Mouse (Mus musculus) lung, embryonic 14.5 days (tissue): ENCODE results near the gene Gm21103. TPM values are rescaled to one million over a fixed set of nuclear protein-coding genes. Genes with fewer than 3 reads are reported as not detected.
"Not testable (repeated sequence)": the region's sequence is repeated elsewhere in the genome, so short reads cannot be mapped to it uniquely, and the experiment has no call there.

Experiments
- ATAC-seq: fragments of 200-750 bp; cut with Nextera tagmentation; 2 replicates; pipeline ENCODE4 v1.8.0; 2017; ENCODE audit warnings: mild to moderate bottlenecking, moderate TSS enrichment, moderate library complexity; ENCODE audit not compliant: insufficient read depth
- DNase-seq: peaks from one replicate; pipeline ENCODE4 v3.0.0-alpha.2; 2015
- H3K27ac ChIP-seq: fragments of 300-500 bp; sonication (generic); 2 replicates; pipeline ENCODE4 v1.5.1; 2014; ENCODE audit warnings: low read depth, mild to moderate bottlenecking, moderate library complexity
- H3K27me3 ChIP-seq: fragments of 300-500 bp; sonication (generic); 2 replicates; pipeline ENCODE4 v1.6.1; 2014; ENCODE audit warnings: low read length, control low read depth; ENCODE audit not compliant: insufficient read depth
- H3K36me3 ChIP-seq: fragments of 300-500 bp; sonication (generic); 2 replicates; pipeline ENCODE4 v1.6.1; 2014; ENCODE audit warnings: control low read depth; ENCODE audit not compliant: insufficient read depth
- H3K4me1 ChIP-seq: fragments of 300-500 bp; sonication (generic); 2 replicates; pipeline ENCODE4 v1.6.1; 2014; ENCODE audit warnings: antibody characterized with exemption, control low read depth; ENCODE audit not compliant: insufficient read depth
- H3K4me2 ChIP-seq: fragments of 300-500 bp; sonication (generic); 2 replicates; pipeline ENCODE4 v1.6.1; 2014; ENCODE audit warnings: mild to moderate bottlenecking
- H3K4me3 ChIP-seq: fragments of 300-500 bp; sonication (generic); 2 replicates; pipeline ENCODE4 v1.5.1; 2014; ENCODE audit warnings: low read depth, low read length
- H3K9ac ChIP-seq: fragments of 300-500 bp; sonication (generic); 2 replicates; pipeline ENCODE4 v1.6.1; 2014
- H3K9me3 ChIP-seq: fragments of 300-500 bp; sonication (generic); 2 replicates; pipeline ENCODE4 v1.6.1; 2016; ENCODE audit warnings: low read depth, low read length, control low read depth
- WGBS: fragments of 180-500 bp; shearing (Covaris S2); extraction: QIAGEN DNeasy Blood & Tissue Kit; methylation state at CpG from one replicate; pipeline ENCODE4 v1.1.7; 2014; 5-methylcytosine and 5-hydroxymethylcytosine counted together
- polyA plus RNA-seq: library from polyadenylated mRNA; unstranded; fragments of >200 nt; fragmentation: Nextera tagmentation; extraction: Ambion mirVana; gene quantifications from 2 replicates; pipeline ENCODE4 v1.2.1, GENCODE M21; 2014

Gm21103 gene
- polyA plus RNA-seq, result not detected in 2 replicates

DNA sequence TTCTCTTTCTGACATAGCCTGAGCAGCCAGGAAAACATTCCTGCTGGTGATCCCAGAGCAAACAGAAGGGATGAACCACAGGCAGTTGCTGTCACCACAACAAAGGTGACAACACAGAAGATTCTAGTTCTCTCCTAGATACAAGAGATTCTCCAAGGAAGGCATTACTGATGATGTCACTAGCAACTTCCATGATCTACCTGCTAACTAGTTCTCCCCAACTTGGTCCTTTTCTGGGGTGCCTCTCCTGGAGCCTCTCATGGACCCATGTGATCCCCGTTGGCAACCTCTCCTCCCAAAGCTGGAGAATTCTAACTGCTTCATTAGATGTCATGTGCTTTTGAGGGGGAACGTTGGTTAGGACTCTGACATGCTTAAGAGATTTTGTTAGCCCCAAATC, at the start of gene Gm21103:
Gm21103 (minus strand) TSS at position 101 of the 400 bp plus-strand sequence.
- 71% methylated on average over 2 of the region's 2 CpGs for WGBS
- not testable (repeated sequence) for H3K4me2 ChIP-seq, H3K9me3 ChIP-seq, ATAC-seq, H3K27me3 ChIP-seq, H3K9ac ChIP-seq, H3K27ac ChIP-seq, H3K4me3 ChIP-seq, H3K4me1 ChIP-seq, DNase-seq, H3K36me3 ChIP-seq

- DNase-seq, H3K4me2 ChIP-seq, H3K9me3 ChIP-seq, H3K9ac ChIP-seq, H3K27ac ChIP-seq, H3K27me3 ChIP-seq, H3K4me3 ChIP-seq, ATAC-seq, H3K36me3 ChIP-seq, H3K4me1 ChIP-seq: not testable (repeated sequence)
- WGBS, result no CpG with 5 or more reads among the region's 10 CpGs
Observed at GRCm38 (mm10) chr14:6343578-6343977, 38.9 kb upstream of the Gm21103 start, which contains the start of gene Gm3618. Gene Gm3618, minus strand, starts transcription at chr14:6343678.

- peak within 1 kb of the TSS; percentile 34; the same call in 1 of the 2 replicates for H3K9ac ChIP-seq
- H3K4me1 ChIP-seq, ATAC-seq, H3K36me3 ChIP-seq, H3K27me3 ChIP-seq, H3K27ac ChIP-seq, H3K9me3 ChIP-seq: not testable (repeated sequence)
- peak within 1 kb of the TSS; percentile 61 for H3K4me2 ChIP-seq
- WGBS, result 1% methylated on average over 45 of the region's 57 CpGs
- peak within 1 kb of the TSS; percentile 39 for H3K4me3 ChIP-seq
- peak; percentile 61 for DNase-seq
Observed at GRCm38 (mm10) chr14:6286931-6287715, 17.5 kb downstream of the Gm21103 start, which contains the start of gene Gm3411. Gene Gm3411, minus strand, starts transcription at chr14:6287250.

Other genes with a start within 250 kb of the Gm21103 start
- gene Gm6337, start 246.6 kb downstream of the Gm21103 start, polyA plus RNA-seq, result not detected in 2 replicates
- 0.34 and 1.2 TPM in 2 replicates for gene Gm8206, start 210.9 kb downstream of the Gm21103 start, polyA plus RNA-seq
- gene Gm3468, start 196.2 kb downstream of the Gm21103 start, polyA plus RNA-seq, result 2.6 TPM in 2 replicates
- gene Gm3476, start 179.0 kb downstream of the Gm21103 start, polyA plus RNA-seq, result not detected in 2 replicates
- not detected in 2 replicates for gene Gm21560, start 85.6 kb downstream of the Gm21103 start, polyA plus RNA-seq
- 1.2 and 1.4 TPM in 2 replicates for gene Gm3411, start 17.6 kb downstream of the Gm21103 start, polyA plus RNA-seq
- gene Gm3618, start 38.8 kb upstream of the Gm21103 start, polyA plus RNA-seq, result not detected in 2 replicates
- gene Gm16440, start 85.5 kb upstream of the Gm21103 start, polyA plus RNA-seq, result not detected in 2 replicates
- gene Gm3591, start 107.6 kb upstream of the Gm21103 start, polyA plus RNA-seq, result 0.42 and 0.70 TPM in 2 replicates
- gene Gm3594, start 139.8 kb upstream of the Gm21103 start, polyA plus RNA-seq, result not detected in 2 replicates
- gene Gm8356, start 232.4 kb upstream of the Gm21103 start, polyA plus RNA-seq, result not detected in 2 replicates